Mouse (Mus musculus) heart, postnatal 0 days (tissue): ENCODE measurements around the gene Clcn6. TPM values are rescaled to one million over a fixed set of nuclear protein-coding genes. Genes with fewer than 3 reads are reported as not detected.
A peak's percentile ranks its signal among the peaks of the same experiment; 100 is the strongest.

Source experiments
- ATAC-seq: fragments of 200-750 bp; cut with Nextera tagmentation; 2 replicates; pipeline ENCODE4 v1.8.0; 2017; ENCODE audit warnings: low read depth, moderate number of reproducible peaks, moderate library complexity; ENCODE audit not compliant: insufficient read depth
- DNase-seq: peaks from one replicate; pipeline ENCODE4 v3.0.0-alpha.2; 2016; ENCODE audit warnings: low spot score
- H3K27ac ChIP-seq: fragments of 300-500 bp; sonication (generic); 2 replicates; pipeline ENCODE4 v1.5.1; 2014; ENCODE audit warnings: low read depth, mild to moderate bottlenecking
- H3K27me3 ChIP-seq: fragments of 300-500 bp; sonication (generic); 2 replicates; pipeline ENCODE4 v1.6.1; 2014; ENCODE audit warnings: low read length, mixed read lengths; ENCODE audit not compliant: control insufficient read depth, insufficient read depth
- H3K36me3 ChIP-seq: fragments of 300-500 bp; sonication (generic); replicated peaks from 2 replicates; pipeline ENCODE4 v1.6.1; 2014; ENCODE audit warnings: low read length, mixed read lengths; ENCODE audit not compliant: control insufficient read depth, insufficient read depth
- H3K4me1 ChIP-seq: fragments of 300-500 bp; sonication (generic); 2 replicates; pipeline ENCODE4 v1.6.1; 2014; ENCODE audit warnings: antibody characterized with exemption; ENCODE audit not compliant: control insufficient read depth, insufficient read depth
- H3K4me2 ChIP-seq: fragments of 300-500 bp; sonication (generic); 2 replicates; pipeline ENCODE4 v1.6.1; 2014; ENCODE audit warnings: low read depth, mild to moderate bottlenecking, low read length, moderate library complexity
- H3K4me3 ChIP-seq: fragments of 300-500 bp; sonication (generic); 2 replicates; pipeline ENCODE4 v1.5.1; 2014; ENCODE audit warnings: low read depth, low read length
- H3K9ac ChIP-seq: fragments of 300-500 bp; sonication (generic); replicated peaks from 2 replicates; pipeline ENCODE4 v1.6.1; 2014; ENCODE audit warnings: low read depth, low read length, mixed read lengths
- H3K9me3 ChIP-seq: fragments of 300-500 bp; sonication (generic); replicated peaks from 2 replicates; pipeline ENCODE4 v1.6.1; 2016; ENCODE audit warnings: low read length; ENCODE audit not compliant: control insufficient read depth
- CTCF ChIP-seq: IDR thresholded peaks from 2 replicates; pipeline ENCODE4 v1.5.1; 2016; ENCODE audit warnings: antibody characterized with exemption, control low read depth, low read depth
- EP300 ChIP-seq: IDR thresholded peaks from 2 replicates; pipeline ENCODE4 v1.6.1; 2016; ENCODE audit warnings: antibody characterized with exemption, low read depth
- WGBS: fragments of 180-500 bp; shearing (Covaris S2); extraction: QIAGEN DNeasy Blood & Tissue Kit; methylation state at CpG from one replicate; pipeline ENCODE4 v1.1.7; 2014; 5-methylcytosine and 5-hydroxymethylcytosine counted together
- polyA plus RNA-seq: library from polyadenylated mRNA; unstranded; fragments of >200 nt; fragmentation: Nextera tagmentation; extraction: Ambion mirVana; gene quantifications from 2 replicates; pipeline ENCODE4 v1.2.1, GENCODE M21; 2015
- total RNA-seq: library from RNA; depleted of rRNA; stranded (reverse); fragments of >200 nt; gene quantifications from 2 replicates; pipeline ENCODE4 v1.2.3, GENCODE M21; 2014; ENCODE audit warnings: low replicate concordance

The Clcn6 gene
- total and polyA plus RNA-seq, 2 experiments from 2014 or later: 4.3 to 14.7 TPM

GRCm38 (mm10) chr4:147979441-147979860 is 59.2 kb downstream of the Clcn6 start:
- peaks cover 7% of the 10 kb centered on the region for H3K4me1 ChIP-seq
- H3K4me3 ChIP-seq: no peak overlapping the region
- ATAC-seq: peak; percentile 94
- H3K27ac ChIP-seq: peak overlapping the region; percentile 83
- DNase-seq: peak; percentile 89
- H3K27me3 ChIP-seq: no peaks in the 10 kb centered on the region
- 28% methylated on average over 7 of the region's 7 CpGs for WGBS
- H3K9me3 ChIP-seq: 0 out of 2 replicates have a peak, but pooled peaks cover 3% of the 10 kb centered on the region
- no peaks in the 10 kb centered on the region for H3K36me3 ChIP-seq
- no peak overlapping the region for H3K4me2 ChIP-seq
- TF ChIP-seq CTCF (no peak), EP300 (peak; percentile 98)
- no peak overlapping the region for H3K9ac ChIP-seq

- peak overlapping the region; percentile 83; the same call in 1 of the 2 replicates for H3K27ac ChIP-seq
- ATAC-seq (no peak), DNase-seq (no peak)
- peaks cover 7% of the 10 kb centered on the region for H3K4me1 ChIP-seq
- H3K4me2 ChIP-seq: no peak overlapping the region
- 87% methylated on average over 6 of the region's 6 CpGs for WGBS
- TF ChIP-seq EP300 (no peak), CTCF (no peak)
- H3K27me3 ChIP-seq: no peaks in the 10 kb centered on the region
- no peak overlapping the region for H3K4me3 ChIP-seq
- 0 out of 2 replicates have a peak, but pooled peaks cover 3% of the 10 kb centered on the region for H3K9me3 ChIP-seq
- H3K9ac ChIP-seq: no peak overlapping the region
- no peaks in the 10 kb centered on the region for H3K36me3 ChIP-seq
Observed at GRCm38 (mm10) chr4:147978391-147978790, 60.2 kb downstream of the Clcn6 start.

- ATAC-seq (no peak), DNase-seq (no peak)
- Histone ChIP-seq H3K36me3 (no peaks in the 10 kb centered on the region), H3K4me2 (no peak overlapping the region), H3K4me3 (no peak overlapping the region), H3K4me1 (peaks cover 7% of the 10 kb centered on the region), H3K27me3 (no peaks in the 10 kb centered on the region), H3K27ac (no peak overlapping the region), H3K9me3 (0 out of 2 replicates have a peak, but pooled peaks cover 3% of the 10 kb centered on the region), H3K9ac (no peak overlapping the region)
- WGBS: 76% methylated on average over 4 of the region's 4 CpGs
- no peak for TF ChIP-seq EP300
Observed at GRCm38 (mm10) chr4:147977726-147978125, 60.9 kb downstream of the Clcn6 start.

GRCm38 (mm10) chr4:147976237-147976636 is 62.4 kb downstream of the Clcn6 start:
- no peak overlapping the region for H3K9ac ChIP-seq
- H3K27ac ChIP-seq: no peak overlapping the region
- 0 out of 2 replicates have a peak, but pooled peaks cover 3% of the 10 kb centered on the region for H3K9me3 ChIP-seq
- TF ChIP-seq CTCF: no peak
- no peak for TF ChIP-seq EP300
- peaks cover 7% of the 10 kb centered on the region for H3K4me1 ChIP-seq
- ATAC-seq (no peak), DNase-seq (no peak)
- H3K4me3 ChIP-seq: no peak overlapping the region
- H3K27me3 ChIP-seq: no peaks in the 10 kb centered on the region
- no peak overlapping the region for H3K4me2 ChIP-seq
- 27% methylated on average over 3 of the region's 3 CpGs for whole genome bisulfite sequencing
- no peaks in the 10 kb centered on the region for H3K36me3 ChIP-seq

- Histone ChIP-seq H3K9me3 (no peaks in the 10 kb centered on the region), H3K4me3 (peak overlapping the region; percentile 13; the same call in 1 of the 2 replicates), H3K4me2 (peak overlapping the region; percentile 50), H3K4me1 (peaks cover 24% of the 10 kb centered on the region; the same call in 1 of the 2 replicates), H3K9ac (peak overlapping the region; percentile 39; the same call in 1 of the 2 replicates), H3K27me3 (no peaks in the 10 kb centered on the region), H3K27ac (peak overlapping the region; percentile 94), H3K36me3 (no peaks in the 10 kb centered on the region)
- DNase-seq: peak; percentile 90
- TF ChIP-seq EP300 (peak; percentile 66; the same call in 1 of the 2 replicates), CTCF (no peak)
- 5% methylated on average over 9 of the region's 9 CpGs for WGBS
- ATAC-seq: peak; percentile 88
Observed at GRCm38 (mm10) chr4:147969337-147969736, 69.3 kb downstream of the Clcn6 start.

GRCm38 (mm10) chr4:147968816-147969215 is 69.8 kb downstream of the Clcn6 start:
- DNase-seq: no peak
- Histone ChIP-seq H3K9ac (peak overlapping the region; percentile 39; the same call in 1 of the 2 replicates), H3K4me1 (peaks cover 30% of the 10 kb centered on the region; the same call in 1 of the 2 replicates), H3K27ac (peak overlapping the region; percentile 94), H3K4me2 (peak overlapping the region; percentile 50), H3K4me3 (no peak overlapping the region), H3K9me3 (no peaks in the 10 kb centered on the region), H3K36me3 (no peaks in the 10 kb centered on the region), H3K27me3 (no peaks in the 10 kb centered on the region)
- peak; percentile 39 for ATAC-seq
- 35% methylated on average over 2 of the region's 2 CpGs for WGBS
- no peak for TF ChIP-seq CTCF
- TF ChIP-seq EP300: no peak
